Mouse (Mus musculus) telencephalon, adult 2 months (tissue): ENCODE measurements around the gene Slc29a2.

Source experiments
- DNase-seq: peaks from one replicate; pipeline ENCODE4 v3.0.0-alpha.2; 2011; ENCODE audit warnings: low read depth, low spot score

Gene Slc29a2

DNA sequence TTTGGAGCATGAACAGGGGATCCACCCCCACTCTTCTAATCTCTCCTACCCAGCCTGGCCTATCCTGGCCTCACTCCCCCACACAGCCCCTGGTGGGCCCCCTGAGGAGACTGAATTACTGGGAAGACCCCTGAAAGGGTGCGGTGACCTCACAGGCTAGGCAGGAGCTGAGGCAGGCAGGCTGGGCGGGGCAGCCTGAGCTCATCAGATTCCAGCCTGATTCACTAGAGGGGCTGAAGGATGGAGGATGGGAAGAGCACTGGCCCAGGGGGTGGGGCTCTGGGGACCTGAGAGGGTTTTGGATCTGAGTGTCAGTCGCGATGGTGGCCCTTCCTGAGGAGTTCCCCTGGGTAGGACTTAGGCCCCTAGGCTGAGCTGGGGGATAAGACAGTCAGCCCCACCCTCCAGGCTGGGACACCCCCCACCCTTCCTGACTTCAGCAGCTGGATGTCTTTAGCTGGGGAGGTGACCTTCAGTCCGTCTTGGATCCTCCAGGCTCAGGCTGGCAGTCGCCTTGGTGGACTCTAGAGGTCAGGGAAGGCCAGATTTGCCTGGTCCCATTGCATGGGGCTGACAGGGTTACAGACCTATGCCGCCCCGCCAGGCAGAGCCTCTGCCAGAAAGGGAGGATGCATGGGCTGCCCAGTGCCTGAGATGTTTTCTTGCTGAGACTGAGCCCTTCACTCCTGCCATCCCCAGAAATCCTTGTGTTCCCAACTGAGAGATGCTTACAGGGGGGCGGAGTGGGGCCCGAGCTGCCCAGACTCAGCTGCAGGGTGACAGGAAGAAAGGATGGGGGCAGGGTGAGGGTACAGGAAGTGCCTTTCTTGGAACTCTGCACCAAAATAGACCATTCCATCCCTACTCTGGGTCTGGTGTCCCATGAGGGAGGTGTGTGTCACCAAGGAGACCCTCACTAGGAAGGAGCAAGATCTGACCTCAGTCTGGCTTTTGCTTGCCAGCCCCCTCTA is 35.4 kb downstream of the Slc29a2 start:
- DNase-seq, result no peak

- no peak for DNase-seq
These were observed 37.0 kb downstream of the Slc29a2 start for GRCm38 (mm10) chr19:5060365-5061330.

DNA sequence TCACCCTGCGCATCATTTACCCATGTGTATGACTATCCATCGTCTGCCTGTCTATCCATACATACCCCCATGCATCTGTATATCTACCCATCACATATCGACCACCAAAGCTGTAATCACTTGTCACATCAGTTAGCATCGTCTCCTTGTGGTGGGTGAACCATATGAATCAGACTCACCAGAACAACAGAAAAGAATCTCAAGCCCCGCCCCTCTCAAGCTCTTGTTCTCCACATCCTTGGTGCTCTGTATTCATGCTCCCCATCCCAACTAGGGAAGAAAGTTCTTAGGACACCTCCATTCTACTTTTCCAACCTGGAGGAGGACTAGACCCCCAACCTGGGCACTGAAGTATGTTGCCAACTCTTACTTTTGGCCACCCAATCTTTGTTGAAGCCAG is 38.4 kb downstream of the Slc29a2 start:
- DNase-seq, result no peak

DNA sequence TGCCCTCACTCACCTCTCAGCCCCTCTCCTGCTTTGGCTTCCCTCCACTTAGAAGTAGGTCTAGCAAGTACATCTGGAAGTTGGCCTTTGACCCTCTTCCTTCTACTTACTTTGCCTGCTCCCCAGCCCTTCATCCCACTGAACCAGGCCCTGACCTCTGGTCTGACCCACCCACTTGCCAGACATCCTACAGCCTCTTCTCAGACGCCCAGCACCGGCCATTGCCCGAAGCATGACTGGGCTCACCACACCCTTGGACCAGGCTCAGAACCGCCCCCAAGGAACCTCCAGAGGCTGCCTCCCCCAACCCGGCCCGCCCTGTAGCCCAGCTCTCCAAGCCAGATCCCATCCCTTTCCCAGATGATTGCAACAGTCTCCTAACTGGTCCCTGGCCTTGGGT is 38.8 kb downstream of the Slc29a2 start:
- DNase-seq, result no peak

GRCm38 (mm10) chr19:5065104-5065503 is 41.4 kb downstream of the Slc29a2 start:
- DNase-seq, result no peak

GRCm38 (mm10) chr19:5067040-5067799 is 43.6 kb downstream of the Slc29a2 start:
- no peak for DNase-seq

DNA sequence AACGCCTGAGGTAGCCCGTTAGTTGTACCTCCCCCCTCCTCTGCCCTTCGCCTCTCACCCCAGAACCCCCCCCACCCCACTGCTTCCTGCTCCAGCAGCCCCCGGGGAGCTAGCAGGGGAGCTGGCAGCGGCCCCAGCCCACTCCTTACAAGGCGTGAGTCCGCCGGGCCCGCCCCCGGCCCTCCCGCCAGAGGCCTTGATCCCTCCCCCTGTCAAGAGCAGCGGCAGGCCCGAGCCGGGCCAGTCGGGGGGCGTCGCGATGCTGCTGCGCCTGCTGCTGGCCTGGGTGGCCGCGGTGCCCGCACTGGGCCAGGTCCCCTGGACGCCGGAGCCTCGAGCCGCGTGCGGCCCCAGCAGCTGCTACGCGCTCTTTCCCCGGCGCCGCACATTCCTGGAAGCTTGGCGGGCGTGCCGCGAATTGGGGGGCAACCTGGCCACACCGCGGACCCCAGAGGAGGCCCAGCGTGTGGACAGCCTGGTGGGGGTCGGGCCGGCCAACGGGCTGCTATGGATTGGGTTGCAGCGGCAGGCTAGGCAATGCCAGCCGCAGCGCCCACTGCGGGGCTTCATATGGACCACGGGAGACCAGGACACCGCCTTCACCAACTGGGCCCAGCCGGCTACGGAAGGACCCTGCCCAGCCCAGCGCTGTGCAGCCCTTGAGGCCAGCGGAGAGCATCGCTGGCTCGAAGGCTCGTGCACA is 44.4 kb downstream of the Slc29a2 start, which contains the start of gene Cd248:
Gene Cd248, plus strand, starts transcription at position 212 of the 703 bp plus-strand sequence.
- DNase-seq, result no peak

- no peak for DNase-seq
These were observed 45.0 kb downstream of the Slc29a2 start for GRCm38 (mm10) chr19:5068570-5069234.

DNA sequence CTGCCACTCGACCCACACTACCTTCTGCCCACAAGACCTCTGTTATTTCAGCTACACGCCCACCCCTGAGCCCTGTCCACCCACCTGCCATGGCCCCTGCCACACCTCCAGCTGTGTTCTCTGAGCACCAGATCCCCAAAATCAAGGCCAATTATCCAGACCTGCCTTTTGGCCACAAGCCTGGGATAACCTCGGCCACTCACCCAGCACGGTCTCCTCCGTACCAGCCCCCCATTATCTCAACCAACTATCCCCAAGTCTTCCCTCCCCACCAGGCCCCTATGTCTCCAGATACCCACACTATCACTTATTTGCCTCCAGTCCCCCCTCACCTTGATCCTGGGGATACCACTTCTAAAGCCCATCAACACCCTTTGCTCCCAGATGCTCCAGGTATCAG is 45.8 kb downstream of the Slc29a2 start:
- no peak for DNase-seq

- DNase-seq, result no peak
These were observed 46.3 kb downstream of the Slc29a2 start for GRCm38 (mm10) chr19:5069978-5070377.

DNA sequence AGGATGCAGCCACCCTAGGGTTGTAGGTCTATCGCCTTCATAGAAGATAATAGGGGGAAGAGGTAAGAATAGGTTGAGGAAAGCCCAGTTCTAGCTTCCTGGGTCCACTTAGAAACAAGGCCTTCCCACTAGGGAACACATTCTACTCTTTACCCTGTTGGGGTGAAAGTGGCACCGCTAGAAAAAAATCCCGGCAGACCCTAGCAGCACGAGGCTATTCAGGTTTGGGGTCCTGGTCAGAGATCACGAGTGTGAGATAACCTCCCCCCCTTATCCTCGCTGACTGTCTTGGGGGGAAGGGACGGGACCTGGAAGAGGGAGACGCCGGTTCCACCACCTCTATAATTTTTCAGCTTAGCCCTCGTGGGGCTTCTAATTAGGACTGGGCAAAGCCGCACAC is 47.4 kb downstream of the Slc29a2 start:
- DNase-seq, result no peak

DNA sequence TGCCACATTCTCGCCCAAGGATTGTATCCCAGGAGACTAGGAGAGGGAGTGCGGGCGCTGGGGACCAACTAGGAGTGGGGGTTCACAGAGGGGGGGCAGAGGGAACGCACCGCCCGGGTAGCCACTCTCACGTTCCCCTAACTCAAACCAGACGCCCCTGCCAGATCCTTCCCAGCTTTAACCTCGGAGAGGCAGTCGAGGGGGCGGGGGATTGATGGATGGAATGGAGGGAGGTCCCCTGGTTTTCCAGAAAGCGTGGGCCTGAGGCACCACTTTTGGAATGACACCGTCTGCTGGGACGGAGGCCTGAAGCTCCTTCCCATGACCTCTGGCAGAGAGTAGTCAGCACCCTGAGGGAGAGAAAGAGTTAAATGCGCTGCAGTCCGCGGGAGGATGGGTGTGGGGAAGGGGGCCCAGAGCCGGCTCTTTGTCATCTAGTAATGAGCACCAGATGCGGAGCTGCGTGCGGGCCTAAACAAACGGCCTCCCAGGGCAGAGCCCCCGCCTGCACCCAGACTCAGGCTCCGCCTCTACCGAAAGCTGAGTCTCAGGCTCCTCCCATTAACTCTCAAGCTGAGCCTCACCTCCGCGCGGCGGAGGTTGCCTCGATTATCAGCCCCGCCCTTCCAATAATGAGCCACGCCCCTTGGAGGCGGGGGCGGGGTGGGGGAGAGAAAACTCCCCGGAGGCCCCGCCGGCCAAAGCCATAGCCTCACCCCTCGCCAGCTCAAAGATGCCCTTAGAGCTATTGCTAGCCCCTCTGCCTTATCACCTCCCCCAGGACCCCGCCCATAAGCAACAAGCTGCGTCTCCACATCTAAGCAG is 48.1 kb downstream of the Slc29a2 start:
- DNase-seq, result no peak

DNA sequence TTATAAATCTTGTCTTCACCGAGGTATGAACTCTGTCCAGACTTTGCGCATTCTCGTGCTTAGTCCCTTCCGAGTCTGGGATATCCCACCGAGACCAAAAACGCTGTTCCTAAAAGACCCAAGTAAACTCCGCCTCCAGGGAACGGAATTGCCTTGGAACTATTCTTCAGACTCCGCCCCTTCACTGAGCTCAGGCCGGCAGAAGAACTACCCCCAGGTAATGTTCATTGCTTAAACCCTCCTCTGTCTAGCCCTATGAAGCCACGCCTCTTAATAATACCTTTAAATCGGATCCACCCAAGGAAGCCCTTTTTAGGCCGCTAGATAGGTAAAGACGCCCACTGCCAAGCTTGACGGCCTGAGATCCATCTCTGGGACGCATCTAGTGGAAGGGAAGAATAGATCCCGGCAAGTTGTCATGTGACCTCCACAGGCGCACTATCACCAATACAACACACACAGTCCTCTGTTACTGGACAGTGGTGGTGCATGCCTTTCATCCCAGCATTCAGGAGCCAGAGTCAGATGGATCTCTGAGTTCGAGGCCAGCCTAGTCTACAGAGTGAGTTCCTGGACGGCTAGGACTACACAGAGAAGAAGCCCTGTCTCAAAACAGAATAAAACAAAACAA is 48.8 kb downstream of the Slc29a2 start:
- no peak for DNase-seq

- DNase-seq, result no peak
These were observed 49.4 kb downstream of the Slc29a2 start for GRCm38 (mm10) chr19:5073028-5073427.

DNA sequence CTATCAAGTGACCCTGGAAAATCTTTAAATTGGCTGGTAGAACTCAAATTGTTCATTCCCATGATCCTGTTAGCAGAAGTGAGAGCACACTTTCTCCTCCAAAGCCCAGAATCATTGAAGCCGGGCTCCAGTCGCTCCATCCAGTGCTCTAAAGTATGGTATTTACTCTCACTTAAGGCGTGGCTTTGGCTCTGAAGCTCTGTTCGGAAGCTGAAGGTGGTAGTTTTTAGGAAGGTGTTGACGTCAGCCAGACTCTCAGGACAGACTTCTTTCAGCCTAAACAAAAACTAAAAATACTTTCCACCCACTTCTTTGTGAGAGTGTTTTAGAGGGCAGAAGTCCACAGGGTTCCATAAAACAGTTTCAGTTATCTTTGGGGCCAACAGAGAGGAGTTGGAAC is 49.9 kb downstream of the Slc29a2 start:
- DNase-seq, result no peak

- DNase-seq, result no peak
These were observed 55.6 kb downstream of the Slc29a2 start for GRCm38 (mm10) chr19:5079279-5079678.
